Mouse (Mus musculus) heart, embryonic 13.5 days (tissue): ENCODE data around the gene Jmjd6. TPM values are rescaled to one million over a fixed set of nuclear protein-coding genes. Genes with fewer than 3 reads are reported as not detected.
A peak's percentile ranks its signal among the peaks of the same experiment; 100 is the strongest.

Source experiments
- ATAC-seq: fragments of 200-750 bp; cut with Nextera tagmentation; 2 replicates; pipeline ENCODE4 v1.8.0; 2017; ENCODE audit warnings: moderate TSS enrichment; ENCODE audit not compliant: insufficient number of reproducible peaks, low FRiP score, low TSS enrichment; ENCODE audit errors: extremely low read depth
- H3K27ac ChIP-seq: fragments of 300-500 bp; sonication (generic); replicated peaks from 2 replicates; pipeline ENCODE4 v1.5.1; 2015; ENCODE audit warnings: moderate library complexity, mild to moderate bottlenecking, inconsistent platforms
- H3K27me3 ChIP-seq: fragments of 300-500 bp; sonication (generic); replicated peaks from 2 replicates; pipeline ENCODE4 v1.6.1; 2015; ENCODE audit warnings: mild to moderate bottlenecking, inconsistent platforms
- H3K36me3 ChIP-seq: fragments of 300-500 bp; sonication (generic); 2 replicates; pipeline ENCODE4 v1.6.1; 2015; ENCODE audit warnings: mild to moderate bottlenecking, inconsistent platforms
- H3K4me1 ChIP-seq: fragments of 300-500 bp; sonication (generic); 2 replicates; pipeline ENCODE4 v1.6.1; 2015; ENCODE audit warnings: inconsistent platforms
- H3K4me2 ChIP-seq: fragments of 300-500 bp; sonication (generic); 2 replicates; pipeline ENCODE4 v1.6.1; 2015; ENCODE audit warnings: inconsistent platforms, mild to moderate bottlenecking, moderate library complexity
- H3K4me3 ChIP-seq: fragments of 300-500 bp; sonication (generic); 2 replicates; pipeline ENCODE4 v1.5.1; 2015; ENCODE audit warnings: moderate library complexity, mild to moderate bottlenecking, inconsistent platforms
- H3K9ac ChIP-seq: fragments of 300-500 bp; sonication (generic); 2 replicates; pipeline ENCODE4 v1.6.1; 2015; ENCODE audit warnings: inconsistent platforms, mild to moderate bottlenecking, moderate library complexity
- H3K9me3 ChIP-seq: fragments of 300-500 bp; sonication (generic); 2 replicates; pipeline ENCODE4 v1.6.1; 2016; ENCODE audit warnings: inconsistent platforms
- WGBS: fragments of 180-500 bp; shearing (Covaris S2); methylation state at CpG from one replicate; pipeline ENCODE4 v1.1.7; 2015; ENCODE audit warnings: mixed read lengths; 5-methylcytosine and 5-hydroxymethylcytosine counted together
- polyA plus RNA-seq: library from polyadenylated mRNA; unstranded; fragments of >200 nt; fragmentation: Nextera tagmentation; extraction: Ambion mirVana; gene quantifications from 2 replicates; pipeline ENCODE4 v1.2.1, GENCODE M21; 2015

Gene Jmjd6
- polyA plus RNA-seq, 1 experiment from 2014 or later = 61.7 TPM

GRCm38 (mm10) chr11:116810983-116811901 is 32.0 kb downstream of the Jmjd6 start:
- no peak for ATAC-seq
- Histone ChIP-seq H3K9ac (peak overlapping the region; percentile 78), H3K4me2 (peak overlapping the region; percentile 80), H3K9me3 (no peaks in the 10 kb centered on the region), H3K36me3 (peaks cover 3% of the 10 kb centered on the region; the same call in 1 of the 2 replicates), H3K4me1 (peaks cover 70% of the 10 kb centered on the region), H3K27ac (peak overlapping the region; percentile 57), H3K4me3 (peak overlapping the region; percentile 44), H3K27me3 (peaks cover 6% of the 10 kb centered on the region; the same call in 1 of the 2 replicates)
- 11% methylated on average over 32 of the region's 32 CpGs for WGBS

GRCm38 (mm10) chr11:116810528-116810927 is 32.7 kb downstream of the Jmjd6 start:
- 77% methylated on average over 11 of the region's 11 CpGs for WGBS
- Histone ChIP-seq H3K27ac (no peak overlapping the region), H3K4me3 (no peak overlapping the region), H3K9ac (no peak overlapping the region; the same call in 1 of the 2 replicates), H3K27me3 (peaks cover 6% of the 10 kb centered on the region; the same call in 1 of the 2 replicates), H3K9me3 (no peaks in the 10 kb centered on the region), H3K36me3 (peaks cover 3% of the 10 kb centered on the region; the same call in 1 of the 2 replicates), H3K4me1 (peaks cover 68% of the 10 kb centered on the region), H3K4me2 (peak overlapping the region; percentile 80; the same call in 1 of the 2 replicates)
- ATAC-seq = no peak

- Histone ChIP-seq H3K27ac (no peak overlapping the region), H3K9me3 (no peaks in the 10 kb centered on the region), H3K36me3 (peaks cover 3% of the 10 kb centered on the region; the same call in 1 of the 2 replicates), H3K9ac (no peak overlapping the region), H3K4me1 (peaks cover 58% of the 10 kb centered on the region), H3K4me3 (no peak overlapping the region), H3K27me3 (peaks cover 6% of the 10 kb centered on the region; the same call in 1 of the 2 replicates), H3K4me2 (no peak overlapping the region)
- 77% methylated on average over 8 of the region's 8 CpGs for WGBS
- no peak for ATAC-seq
These were observed 33.7 kb downstream of the Jmjd6 start for GRCm38 (mm10) chr11:116809520-116809919.

GRCm38 (mm10) chr11:116808811-116809395 is 34.3 kb downstream of the Jmjd6 start:
- H3K4me1 ChIP-seq = peaks cover 51% of the 10 kb centered on the region
- H3K4me3 ChIP-seq = no peak overlapping the region
- H3K27me3 ChIP-seq = peaks cover 6% of the 10 kb centered on the region; the same call in 1 of the 2 replicates
- peak overlapping the region; percentile 40; the same call in 1 of the 2 replicates for H3K9ac ChIP-seq
- H3K4me2 ChIP-seq = no peak overlapping the region
- H3K27ac ChIP-seq = no peak overlapping the region
- no peaks in the 10 kb centered on the region for H3K9me3 ChIP-seq
- WGBS = 74% methylated on average over 11 of the region's 11 CpGs
- no peak for ATAC-seq
- H3K36me3 ChIP-seq = peaks cover 3% of the 10 kb centered on the region; the same call in 1 of the 2 replicates

GRCm38 (mm10) chr11:116807938-116808606 is 35.2 kb downstream of the Jmjd6 start:
- Histone ChIP-seq H3K27me3 (peaks cover 6% of the 10 kb centered on the region; the same call in 1 of the 2 replicates), H3K4me3 (no peak overlapping the region), H3K4me1 (peaks cover 43% of the 10 kb centered on the region), H3K36me3 (peaks cover 3% of the 10 kb centered on the region; the same call in 1 of the 2 replicates), H3K27ac (peak overlapping the region; percentile 77), H3K9ac (peak overlapping the region; percentile 48; the same call in 1 of the 2 replicates), H3K4me2 (no peak overlapping the region), H3K9me3 (no peaks in the 10 kb centered on the region)
- ATAC-seq = no peak
- WGBS = 21% methylated on average over 7 of the region's 7 CpGs

- no peak for ATAC-seq
- Histone ChIP-seq H3K4me1 (peaks cover 38% of the 10 kb centered on the region), H3K4me2 (no peak overlapping the region), H3K4me3 (no peak overlapping the region), H3K27ac (peak overlapping the region; percentile 77), H3K36me3 (peaks cover 3% of the 10 kb centered on the region; the same call in 1 of the 2 replicates), H3K9ac (peak overlapping the region; percentile 48), H3K9me3 (no peaks in the 10 kb centered on the region), H3K27me3 (peaks cover 6% of the 10 kb centered on the region; the same call in 1 of the 2 replicates)
- 75% methylated on average over 2 of the region's 3 CpGs for WGBS
These were observed 35.7 kb downstream of the Jmjd6 start for GRCm38 (mm10) chr11:116807526-116807925.

- no peak overlapping the region for H3K4me3 ChIP-seq
- H3K27me3 ChIP-seq = peaks cover 6% of the 10 kb centered on the region; the same call in 1 of the 2 replicates
- H3K9me3 ChIP-seq = no peaks in the 10 kb centered on the region
- 50% methylated on average over 7 of the region's 7 CpGs for WGBS
- H3K4me2 ChIP-seq = no peak overlapping the region
- no peak overlapping the region for H3K9ac ChIP-seq
- H3K4me1 ChIP-seq = peaks cover 34% of the 10 kb centered on the region
- ATAC-seq = no peak
- peak overlapping the region; percentile 77 for H3K27ac ChIP-seq
- peaks cover 3% of the 10 kb centered on the region; the same call in 1 of the 2 replicates for H3K36me3 ChIP-seq
These were observed 36.1 kb downstream of the Jmjd6 start for GRCm38 (mm10) chr11:116807116-116807515.

GRCm38 (mm10) chr11:116806136-116807071 is 36.8 kb downstream of the Jmjd6 start:
- Histone ChIP-seq H3K4me3 (no peak overlapping the region), H3K9ac (0 out of 2 replicates have a peak overlapping the region, but pooled peaks have one; percentile 33), H3K4me2 (no peak overlapping the region), H3K4me1 (peaks cover 27% of the 10 kb centered on the region), H3K36me3 (peaks cover 3% of the 10 kb centered on the region; the same call in 1 of the 2 replicates), H3K27me3 (peaks cover 6% of the 10 kb centered on the region; the same call in 1 of the 2 replicates), H3K27ac (peak overlapping the region; percentile 77), H3K9me3 (no peaks in the 10 kb centered on the region)
- WGBS = 64% methylated on average over 15 of the region's 15 CpGs
- ATAC-seq = no peak

GRCm38 (mm10) chr11:116802709-116803108 is 40.5 kb downstream of the Jmjd6 start:
- H3K27me3 ChIP-seq = no peaks in the 10 kb centered on the region
- no peak overlapping the region for H3K4me3 ChIP-seq
- H3K9me3 ChIP-seq = no peaks in the 10 kb centered on the region
- H3K4me2 ChIP-seq = no peak overlapping the region
- H3K27ac ChIP-seq = no peak overlapping the region
- ATAC-seq = no peak
- H3K9ac ChIP-seq = no peak overlapping the region
- H3K36me3 ChIP-seq = no peaks in the 10 kb centered on the region
- 84% methylated on average over 5 of the region's 5 CpGs for WGBS
- H3K4me1 ChIP-seq = peaks cover 17% of the 10 kb centered on the region

GRCm38 (mm10) chr11:116801106-116801505 is 42.1 kb downstream of the Jmjd6 start:
- no peaks in the 10 kb centered on the region for H3K36me3 ChIP-seq
- no peaks in the 10 kb centered on the region for H3K9me3 ChIP-seq
- no peak for ATAC-seq
- no peaks in the 10 kb centered on the region for H3K27me3 ChIP-seq
- H3K27ac ChIP-seq = no peak overlapping the region
- H3K4me3 ChIP-seq = no peak overlapping the region
- no peak overlapping the region for H3K4me2 ChIP-seq
- H3K9ac ChIP-seq = no peak overlapping the region
- H3K4me1 ChIP-seq = 0 out of 2 replicates have a peak, but pooled peaks cover 6% of the 10 kb centered on the region
- 64% methylated on average over 5 of the region's 5 CpGs for WGBS
